Mouse (Mus musculus): ENCODE data around the gene Plekhg1. TPM values are rescaled to one million over a fixed set of nuclear protein-coding genes. Genes with fewer than 3 reads are reported as not detected.

Plekhg1 gene
- polyA plus RNA-seq, 1 experiment, result under 0.01 TPM

GRCm38 (mm10) chr10:3847021-3847420, 106.9 kb downstream of the Plekhg1 start:
- H3ac ChIP-seq (ENCODE audit: control insufficient read depth, insufficient read length), result no peak overlapping the region
- H3K27me3 ChIP-seq (ENCODE audit: control insufficient read depth, insufficient read depth, insufficient read length), result no peaks in the 10 kb centered on the region
- H3K4me3 ChIP-seq, result no peak overlapping the region
- H3K79me2 ChIP-seq (ENCODE audit: control insufficient read depth, insufficient read depth), result no peaks in the 10 kb centered on the region
- no peaks in the 10 kb centered on the region for H3K36me3 ChIP-seq (ENCODE audit: control insufficient read depth, insufficient read depth)
- no peak overlapping the region for H3K4me2 ChIP-seq (ENCODE audit: low read depth)
- no peak for TF ChIP-seq POLR2AphosphoS2 (IDR thresholded peaks at IDR 0.05; ENCODE audit: insufficient read length, low read depth)
- TF ChIP-seq USF1 (IDR thresholded peaks at IDR 0.05; ENCODE audit: low read depth), result no peak
- TF ChIP-seq MAX (IDR thresholded peaks at IDR 0.05; ENCODE audit: low read depth), result no peak
- TF ChIP-seq MYOD1 (IDR thresholded peaks at IDR 0.05; ENCODE audit: control insufficient read depth in 1 of 3, insufficient read length in 2 of 3, low read depth in 2 of 3), result no peak
- TF ChIP-seq E2F4 (IDR thresholded peaks at IDR 0.05; ENCODE audit: insufficient read depth), result no peak
- TF ChIP-seq TCF3 (IDR thresholded peaks at IDR 0.05; ENCODE audit: insufficient read length, low read depth), result no peak
- TF ChIP-seq CEBPB (IDR thresholded peaks at IDR 0.05; ENCODE audit: insufficient read depth, poor library complexity, severe bottlenecking), result no peak
- TF ChIP-seq REST (IDR thresholded peaks at IDR 0.05; ENCODE audit: insufficient read depth, insufficient read length), result no peak
- TF ChIP-seq SRF (IDR thresholded peaks at IDR 0.05; ENCODE audit: control insufficient read depth, insufficient read length, low read depth), result no peak
- TF ChIP-seq POLR2A (IDR thresholded peaks at IDR 0.05; ENCODE audit: insufficient read length, low read depth), result no peak
- no peak for TF ChIP-seq MYOG (IDR thresholded peaks at IDR 0.05; ENCODE audit: control insufficient read depth in 1 of 3, insufficient read depth in 1 of 3, insufficient read length in 2 of 3, low read depth in 2 of 3)
- no peak for TF ChIP-seq TCF12 (IDR thresholded peaks at IDR 0.05; ENCODE audit: insufficient read depth, poor library complexity, severe bottlenecking)

DNA sequence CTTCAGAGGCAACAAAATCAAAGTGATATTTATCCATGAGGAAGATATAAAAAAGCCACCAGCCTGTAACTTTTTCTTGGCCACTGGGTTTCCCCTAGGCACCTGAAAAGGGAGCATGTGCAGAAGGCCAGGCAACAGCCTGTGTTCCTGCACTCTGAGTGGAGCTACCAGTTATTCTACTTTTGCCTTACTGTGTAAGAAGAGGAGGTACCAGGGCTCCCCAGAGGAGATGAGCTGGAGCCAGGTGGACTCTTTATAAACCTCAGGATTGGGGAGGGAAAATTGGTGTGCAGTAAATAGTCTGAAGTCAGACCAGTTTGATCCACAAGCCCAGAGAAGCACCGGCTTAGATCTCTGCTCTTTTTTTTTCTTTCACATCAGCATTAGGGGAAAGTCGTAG, 111.3 kb downstream of the Plekhg1 start:
- H3K27me3 ChIP-seq (ENCODE audit: control insufficient read depth, insufficient read depth, insufficient read length), result no peaks in the 10 kb centered on the region
- no peak overlapping the region for H3ac ChIP-seq (ENCODE audit: control insufficient read depth, insufficient read length)
- H3K4me3 ChIP-seq, result no peak overlapping the region
- no peak overlapping the region for H3K4me2 ChIP-seq (ENCODE audit: low read depth)
- H3K79me2 ChIP-seq (ENCODE audit: control insufficient read depth, insufficient read depth), result no peaks in the 10 kb centered on the region
- TF ChIP-seq E2F4 (IDR thresholded peaks at IDR 0.05; ENCODE audit: insufficient read depth) (no peak), MAX (IDR thresholded peaks at IDR 0.05; ENCODE audit: low read depth) (no peak), SRF (IDR thresholded peaks at IDR 0.05; ENCODE audit: control insufficient read depth, insufficient read length, low read depth) (no peak), TCF3 (IDR thresholded peaks at IDR 0.05; ENCODE audit: insufficient read length, low read depth) (no peak), POLR2A (IDR thresholded peaks at IDR 0.05; ENCODE audit: insufficient read length, low read depth) (no peak), MYOG (IDR thresholded peaks at IDR 0.05; ENCODE audit: control insufficient read depth in 1 of 3, insufficient read depth in 1 of 3, insufficient read length in 2 of 3, low read depth in 2 of 3) (no peak), REST (IDR thresholded peaks at IDR 0.05; ENCODE audit: insufficient read depth, insufficient read length) (no peak), USF1 (IDR thresholded peaks at IDR 0.05; ENCODE audit: low read depth) (no peak), TCF12 (IDR thresholded peaks at IDR 0.05; ENCODE audit: insufficient read depth, poor library complexity, severe bottlenecking) (no peak), MYOD1 (IDR thresholded peaks at IDR 0.05; ENCODE audit: control insufficient read depth in 1 of 3, insufficient read length in 2 of 3, low read depth in 2 of 3) (no peak)
- no peaks in the 10 kb centered on the region for H3K36me3 ChIP-seq (ENCODE audit: control insufficient read depth, insufficient read depth)

- Histone ChIP-seq H3K4me2 (ENCODE audit: low read depth) (no peak overlapping the region), H3K27me3 (ENCODE audit: control insufficient read depth, insufficient read depth, insufficient read length) (no peaks in the 10 kb centered on the region), H3ac (ENCODE audit: control insufficient read depth, insufficient read length) (no peak overlapping the region), H3K4me3 (no peak overlapping the region), H3K79me2 (ENCODE audit: control insufficient read depth, insufficient read depth) (no peaks in the 10 kb centered on the region), H3K36me3 (ENCODE audit: control insufficient read depth, insufficient read depth) (no peaks in the 10 kb centered on the region)
- TF ChIP-seq USF1 (IDR thresholded peaks at IDR 0.05; ENCODE audit: low read depth), result no peak
- no peak for TF ChIP-seq E2F4 (IDR thresholded peaks at IDR 0.05; ENCODE audit: insufficient read depth)
- no peak for TF ChIP-seq POLR2A (IDR thresholded peaks at IDR 0.05; ENCODE audit: insufficient read length, low read depth)
- no peak for TF ChIP-seq TCF12 (IDR thresholded peaks at IDR 0.05; ENCODE audit: insufficient read depth, poor library complexity, severe bottlenecking)
- TF ChIP-seq POLR2AphosphoS2 (IDR thresholded peaks at IDR 0.05; ENCODE audit: insufficient read length, low read depth), result no peak
- no peak for TF ChIP-seq REST (IDR thresholded peaks at IDR 0.05; ENCODE audit: insufficient read depth, insufficient read length)
- no peak for TF ChIP-seq MYOD1 (IDR thresholded peaks at IDR 0.05; ENCODE audit: control insufficient read depth in 1 of 3, insufficient read length in 2 of 3, low read depth in 2 of 3)
- no peak for TF ChIP-seq MAX (IDR thresholded peaks at IDR 0.05; ENCODE audit: low read depth)
- no peak for TF ChIP-seq TCF3 (IDR thresholded peaks at IDR 0.05; ENCODE audit: insufficient read length, low read depth)
- no peak for TF ChIP-seq CEBPB (IDR thresholded peaks at IDR 0.05; ENCODE audit: insufficient read depth, poor library complexity, severe bottlenecking)
- TF ChIP-seq SRF (IDR thresholded peaks at IDR 0.05; ENCODE audit: control insufficient read depth, insufficient read length, low read depth), result no peak
- TF ChIP-seq MYOG (IDR thresholded peaks at IDR 0.05; ENCODE audit: control insufficient read depth in 1 of 3, insufficient read depth in 1 of 3, insufficient read length in 2 of 3, low read depth in 2 of 3), result no peak
Observed at GRCm38 (mm10) chr10:3852733-3853132, 112.6 kb downstream of the Plekhg1 start.

- no peaks in the 10 kb centered on the region for H3K27me3 ChIP-seq (ENCODE audit: control insufficient read depth, insufficient read depth, insufficient read length)
- no peak overlapping the region for H3K4me3 ChIP-seq
- no peak overlapping the region for H3K4me2 ChIP-seq (ENCODE audit: low read depth)
- TF ChIP-seq TCF12 (IDR thresholded peaks at IDR 0.05; ENCODE audit: insufficient read depth, poor library complexity, severe bottlenecking) (no peak), REST (IDR thresholded peaks at IDR 0.05; ENCODE audit: insufficient read depth, insufficient read length) (no peak), TCF3 (IDR thresholded peaks at IDR 0.05; ENCODE audit: insufficient read length, low read depth) (no peak), MAX (IDR thresholded peaks at IDR 0.05; ENCODE audit: low read depth) (no peak), POLR2AphosphoS2 (IDR thresholded peaks at IDR 0.05; ENCODE audit: insufficient read length, low read depth) (no peak), POLR2A (IDR thresholded peaks at IDR 0.05; ENCODE audit: insufficient read length, low read depth) (no peak), MYOD1 (IDR thresholded peaks at IDR 0.05; ENCODE audit: control insufficient read depth in 1 of 3, insufficient read length in 2 of 3, low read depth in 2 of 3) (no peak), CEBPB (IDR thresholded peaks at IDR 0.05; ENCODE audit: insufficient read depth, poor library complexity, severe bottlenecking) (no peak), MYOG (IDR thresholded peaks at IDR 0.05; ENCODE audit: control insufficient read depth in 1 of 3, insufficient read depth in 1 of 3, insufficient read length in 2 of 3, low read depth in 2 of 3) (no peak), SRF (IDR thresholded peaks at IDR 0.05; ENCODE audit: control insufficient read depth, insufficient read length, low read depth) (no peak), E2F4 (IDR thresholded peaks at IDR 0.05; ENCODE audit: insufficient read depth) (no peak), USF1 (IDR thresholded peaks at IDR 0.05; ENCODE audit: low read depth) (no peak)
- no peaks in the 10 kb centered on the region for H3K79me2 ChIP-seq (ENCODE audit: control insufficient read depth, insufficient read depth)
- no peaks in the 10 kb centered on the region for H3K36me3 ChIP-seq (ENCODE audit: control insufficient read depth, insufficient read depth)
- no peak overlapping the region for H3ac ChIP-seq (ENCODE audit: control insufficient read depth, insufficient read length)
Observed at GRCm38 (mm10) chr10:3857912-3858311, 117.7 kb downstream of the Plekhg1 start.

Measured in myocyte (in vitro differentiated cells).